Mouse (Mus musculus) MEL (cell line): ENCODE data around the gene Obp2b. TPM values are rescaled to one million over a fixed set of nuclear protein-coding genes. Genes with fewer than 3 reads are reported as not detected.

ENCODE experiments used
- polyA plus RNA-seq, 2 experiments: library from polyadenylated mRNA; stranded (reverse) in 1 of 2; unstranded in 1 of 2; fragments of >175 nt in 1 of 2; fragments of >200 nt in 1 of 2; gene quantifications; 2 replicates each; pipeline versions ENCODE4 v1.2.1 to v1.2.4; 2012; ENCODE audit warnings: low replicate concordance in 2 of 2, low read depth in 1 of 2; ENCODE audit not compliant: insufficient read length in 2 of 2, insufficient read depth in 1 of 2, missing spikeins in 1 of 2
- total RNA-seq: library from RNA; depleted of rRNA; stranded (reverse); fragments of 300-350 nt; gene quantifications from 2 replicates; pipeline ENCODE4 v1.2.3, GENCODE M21; 2012; rRNA removed

The Obp2b gene
- total and polyA plus RNA-seq, 3 experiments: not detected

Other genes with a start within 250 kb of the Obp2b start
- not detected in 2 replicates for gene Lcn12, start 243.1 kb upstream of the Obp2b start, total RNA-seq
- gene Lcn12, start 243.1 kb upstream of the Obp2b start, polyA plus RNA-seq: not detected
- gene Fbxw5, start 236.3 kb upstream of the Obp2b start, total RNA-seq: 27.5 and 29.2 TPM in 2 replicates
- gene Fbxw5, start 236.3 kb upstream of the Obp2b start, polyA plus RNA-seq: 10 to 100 TPM in 1 of 2 experiments, not detected in 1; 65.6 TPM
- gene C8g, start 235.3 kb upstream of the Obp2b start, total RNA-seq: 1.5 and 2.3 TPM in 2 replicates
- gene C8g, start 235.3 kb upstream of the Obp2b start, polyA plus RNA-seq: 1 to 10 TPM in 1 of 2 experiments, not detected in 1; 5.1 TPM
- 19.9 and 21.0 TPM in 2 replicates for gene Traf2, start 190.1 kb upstream of the Obp2b start, total RNA-seq
- gene Traf2, start 190.1 kb upstream of the Obp2b start, polyA plus RNA-seq: 10 to 100 TPM in 1 of 2 experiments, not detected in 1; 28.3 TPM
- 135 and 142 TPM in 2 replicates for gene Edf1, start 179.2 kb upstream of the Obp2b start, total RNA-seq
- gene Edf1, start 179.2 kb upstream of the Obp2b start, polyA plus RNA-seq: 100 to 1,000 TPM in 1 of 2 experiments, not detected in 1; 318 TPM
- 17.6 and 24.0 TPM in 2 replicates for gene Mamdc4, start 162.2 kb upstream of the Obp2b start, total RNA-seq
- 10 to 100 TPM in 1 of 2 experiments, not detected in 1; 21.6 TPM for gene Mamdc4, start 162.2 kb upstream of the Obp2b start, polyA plus RNA-seq
- gene Phpt1, start 161.8 kb upstream of the Obp2b start, total RNA-seq: 34.7 and 47.0 TPM in 2 replicates
- gene Phpt1, start 161.8 kb upstream of the Obp2b start, polyA plus RNA-seq: 10 to 100 TPM in 1 of 2 experiments, not detected in 1; 73.7 TPM
- gene Ajm1, start 155.3 kb upstream of the Obp2b start, total RNA-seq: 0.04 and 0.07 TPM in 2 replicates
- gene Ajm1, start 155.3 kb upstream of the Obp2b start, polyA plus RNA-seq: under 1 TPM in 1 of 2 experiments, not detected in 1; 0.32 TPM
- 66.1 and 76.9 TPM in 2 replicates for gene Rabl6, start 128.5 kb upstream of the Obp2b start, total RNA-seq
- 100 to 1,000 TPM in 1 of 2 experiments, 10 to 100 TPM in 1; 84.7 to 104 TPM for gene Rabl6, start 128.5 kb upstream of the Obp2b start, polyA plus RNA-seq
- 0.04 TPM in 1 of 2 replicates, not detected in the other for gene Ccdc183, start 119.3 kb upstream of the Obp2b start, total RNA-seq
- gene Ccdc183, start 119.3 kb upstream of the Obp2b start, polyA plus RNA-seq: under 1 TPM in 1 of 2 experiments, not detected in 1; 0.26 TPM
- 10.9 and 11.9 TPM in 2 replicates for gene Tmem141, start 115.0 kb upstream of the Obp2b start, total RNA-seq
- 10 to 100 TPM in 1 of 2 experiments, not detected in 1; 25.3 TPM for gene Tmem141, start 115.0 kb upstream of the Obp2b start, polyA plus RNA-seq
- not detected in 2 replicates for gene Fcna, start 109.0 kb upstream of the Obp2b start, total RNA-seq
- gene Fcna, start 109.0 kb upstream of the Obp2b start, polyA plus RNA-seq: under 1 TPM in 1 of 2 experiments, not detected in 1; 0.21 TPM
- gene Lcn8, start 83.9 kb upstream of the Obp2b start, total RNA-seq: not detected in 2 replicates
- not detected for gene Lcn8, start 83.9 kb upstream of the Obp2b start, polyA plus RNA-seq
- gene Lcn5, start 79.1 kb upstream of the Obp2b start, total RNA-seq: not detected in 2 replicates
- gene Lcn5, start 79.1 kb upstream of the Obp2b start, polyA plus RNA-seq: not detected
- gene Lcn6, start 60.2 kb upstream of the Obp2b start, total RNA-seq: not detected in 2 replicates
- gene Lcn6, start 60.2 kb upstream of the Obp2b start, polyA plus RNA-seq: not detected
- not detected in 2 replicates for gene Lcn10, start 54.3 kb upstream of the Obp2b start, total RNA-seq
- not detected for gene Lcn10, start 54.3 kb upstream of the Obp2b start, polyA plus RNA-seq
- gene Obp2a, start 37.0 kb upstream of the Obp2b start, total RNA-seq: not detected in 2 replicates
- not detected for gene Obp2a, start 37.0 kb upstream of the Obp2b start, polyA plus RNA-seq
- gene Bmyc, start 30.3 kb upstream of the Obp2b start, total RNA-seq: not detected in 2 replicates
- not detected for gene Bmyc, start 30.3 kb upstream of the Obp2b start, polyA plus RNA-seq
- gene Lcn3, start 28.6 kb downstream of the Obp2b start, total RNA-seq: not detected in 2 replicates
- gene Lcn3, start 28.6 kb downstream of the Obp2b start, polyA plus RNA-seq: not detected
- not detected in 2 replicates for gene Lcn11, start 40.0 kb downstream of the Obp2b start, total RNA-seq
- gene Lcn11, start 40.0 kb downstream of the Obp2b start, polyA plus RNA-seq: not detected
- gene Gm13539, start 45.2 kb downstream of the Obp2b start, total RNA-seq: not detected in 2 replicates
- not detected for gene Gm13539, start 45.2 kb downstream of the Obp2b start, polyA plus RNA-seq
- not detected in 2 replicates for gene Glt6d1, start 78.8 kb downstream of the Obp2b start, total RNA-seq
- gene Glt6d1, start 78.8 kb downstream of the Obp2b start, polyA plus RNA-seq: not detected
- not detected in 2 replicates for gene Lcn9, start 86.1 kb downstream of the Obp2b start, total RNA-seq
- not detected for gene Lcn9, start 86.1 kb downstream of the Obp2b start, polyA plus RNA-seq
- not detected in 2 replicates for gene Sohlh1, start 110.2 kb downstream of the Obp2b start, total RNA-seq
- gene Sohlh1, start 110.2 kb downstream of the Obp2b start, polyA plus RNA-seq: not detected
- not detected in 2 replicates for gene Kcnt1, start 126.7 kb downstream of the Obp2b start, total RNA-seq
- gene Kcnt1, start 126.7 kb downstream of the Obp2b start, polyA plus RNA-seq: not detected
- gene Camsap1, start 246.3 kb downstream of the Obp2b start, total RNA-seq: 19.5 and 24.2 TPM in 2 replicates
- 10 to 100 TPM; 25.8 to 30.2 TPM for gene Camsap1, start 246.3 kb downstream of the Obp2b start, polyA plus RNA-seq